Mouse (Mus musculus) monocyte, adult 2 months (primary cell): Measurements from ENCODE around the gene Mbnl2.
"Not testable (repeated sequence)": the region's sequence is repeated elsewhere in the genome, so short reads cannot be mapped to it uniquely, and the experiment has no call there.

ENCODE experiments used
- DNase-seq, 2 experiments: peaks; one replicate each; pipeline ENCODE4 v3.0.0; 2022; ENCODE audit warnings: low spot score in 2 of 2, low read depth in 1 of 2

Gene Mbnl2

GRCm38 (mm10) chr14:120355040-120355741, 79.7 kb downstream of the Mbnl2 start:
- DNase-seq, result no peak

GRCm38 (mm10) chr14:120355742-120356440, 80.4 kb downstream of the Mbnl2 start:
- DNase-seq, result no peak

GRCm38 (mm10) chr14:120357321-120358070, 82.0 kb downstream of the Mbnl2 start:
- no peak for DNase-seq

- not testable (repeated sequence) for DNase-seq
These were observed 84.1 kb downstream of the Mbnl2 start for GRCm38 (mm10) chr14:120359608-120360007.

- DNase-seq, result no peak
These were observed 85.7 kb downstream of the Mbnl2 start for GRCm38 (mm10) chr14:120361121-120361520.

- DNase-seq, result no peak
These were observed 87.0 kb downstream of the Mbnl2 start for GRCm38 (mm10) chr14:120362409-120362992.

GRCm38 (mm10) chr14:120363090-120363818, 87.8 kb downstream of the Mbnl2 start:
- no peak for DNase-seq

GRCm38 (mm10) chr14:120365088-120365487, 89.6 kb downstream of the Mbnl2 start:
- DNase-seq, result no peak

- DNase-seq, result no peak
These were observed 91.5 kb downstream of the Mbnl2 start for GRCm38 (mm10) chr14:120366962-120367361.

GRCm38 (mm10) chr14:120367589-120367988, 92.1 kb downstream of the Mbnl2 start:
- DNase-seq, result no peak

- DNase-seq, result no peak
These were observed 93.0 kb downstream of the Mbnl2 start for GRCm38 (mm10) chr14:120368456-120368855.

GRCm38 (mm10) chr14:120368914-120369391, 93.5 kb downstream of the Mbnl2 start:
- DNase-seq, result no peak

GRCm38 (mm10) chr14:120370044-120370443, 94.6 kb downstream of the Mbnl2 start:
- no peak for DNase-seq

GRCm38 (mm10) chr14:120370631-120371030, 95.2 kb downstream of the Mbnl2 start:
- DNase-seq, result no peak

- no peak for DNase-seq
These were observed 95.7 kb downstream of the Mbnl2 start for GRCm38 (mm10) chr14:120371174-120371573.

- DNase-seq, result no peak
These were observed 97.9 kb downstream of the Mbnl2 start for GRCm38 (mm10) chr14:120373026-120374024.

GRCm38 (mm10) chr14:120374786-120375185, 99.3 kb downstream of the Mbnl2 start:
- no peak for DNase-seq

GRCm38 (mm10) chr14:120377192-120377591, 101.7 kb downstream of the Mbnl2 start:
- DNase-seq, result no peak

GRCm38 (mm10) chr14:120378002-120378401, 102.5 kb downstream of the Mbnl2 start:
- no peak for DNase-seq
